Mouse (Mus musculus): Measurements from ENCODE around the gene Canx. TPM values are rescaled to one million over a fixed set of nuclear protein-coding genes. Genes with fewer than 3 reads are reported as not detected.
A peak's percentile ranks its signal among the peaks of the same experiment; 100 is the strongest.
"Not testable (repeated sequence)": the region's sequence is repeated elsewhere in the genome, so short reads cannot be mapped to it uniquely, and the experiment has no call there.

The Canx gene
- 242 and 264 TPM in 2 replicates for total RNA-seq (2015)
- 684 and 685 TPM in 2 replicates for total RNA-seq (2017)

DNA sequence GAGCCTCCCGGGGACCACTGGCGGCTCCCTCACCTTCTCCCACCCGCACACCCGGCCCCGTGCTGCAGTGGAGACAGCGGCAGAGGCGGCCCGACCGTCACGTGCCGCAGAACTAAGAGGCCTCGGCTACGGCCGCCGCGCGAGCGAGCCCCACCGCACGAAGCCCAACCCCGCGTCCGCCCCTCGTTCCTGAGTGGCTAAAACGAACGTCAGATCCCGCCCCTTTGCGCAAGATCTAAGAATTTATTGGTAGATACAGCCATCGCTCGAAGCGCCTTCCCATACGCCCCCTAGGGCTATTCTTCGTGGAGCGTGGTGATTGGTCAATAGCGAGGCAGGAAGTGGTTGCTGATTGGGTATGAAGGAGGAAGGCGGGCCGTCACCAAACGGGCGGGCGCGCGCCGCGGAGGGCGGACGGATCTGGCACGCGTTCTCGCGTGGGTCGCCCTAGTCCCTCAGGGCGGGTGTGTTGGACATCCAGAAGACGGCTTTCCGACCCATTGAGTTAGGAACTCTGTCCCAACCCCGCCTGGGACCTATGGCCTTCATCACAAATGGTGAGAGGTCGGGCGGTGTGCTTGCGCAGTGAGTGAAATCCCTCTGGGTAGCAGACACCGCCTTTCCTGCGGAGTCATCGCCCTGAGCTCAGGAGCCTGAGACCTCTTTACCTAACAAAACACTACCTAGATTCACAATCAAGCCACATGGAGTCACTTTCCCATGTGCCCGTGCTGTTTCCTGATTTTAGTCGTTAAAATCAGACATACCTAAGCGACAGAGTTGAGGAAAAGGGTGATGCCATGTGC lies at the start of gene Canx:
Gene Canx (minus strand): TSS at position 178 of the 806 bp plus-strand sequence.
- ATAC-seq (ENCODE audit: poor library complexity, severe bottlenecking) = peak; percentile 97

DNA sequence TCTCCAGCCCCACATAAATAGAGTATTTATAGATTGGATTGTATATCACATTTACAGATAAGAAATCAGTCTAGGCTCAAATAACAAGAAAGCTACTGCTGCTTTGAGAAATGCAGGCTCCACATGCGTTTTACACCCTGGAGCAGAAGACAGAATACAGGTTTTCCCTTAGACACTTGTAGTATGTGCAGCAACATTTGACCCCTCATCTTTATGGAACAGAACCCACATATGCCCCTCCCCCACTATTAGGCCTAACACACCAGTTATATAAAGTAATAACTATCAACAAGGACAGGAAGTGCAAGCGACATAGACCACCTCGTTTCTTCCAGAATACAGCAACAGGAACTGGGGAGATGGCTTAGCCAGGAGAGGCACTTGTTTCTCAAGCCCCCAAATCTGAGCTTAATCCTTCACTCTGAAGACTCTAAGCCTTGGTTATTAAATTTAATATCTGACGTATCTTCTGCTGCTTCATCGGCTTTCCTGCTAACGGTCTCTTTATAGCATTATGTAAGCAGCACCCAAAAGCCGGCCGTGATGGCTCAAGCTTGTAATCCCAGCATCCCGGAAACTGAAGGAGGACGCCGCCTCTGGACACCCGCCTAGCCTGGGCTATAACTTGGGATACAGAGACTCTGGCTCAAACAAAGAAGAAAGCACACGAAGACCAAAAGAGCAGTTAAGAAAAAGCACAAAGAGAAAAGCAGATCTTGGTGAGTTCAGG lies 49.0 kb upstream of the Canx start:
- no peak for ATAC-seq (ENCODE audit: poor library complexity, severe bottlenecking)

DNA sequence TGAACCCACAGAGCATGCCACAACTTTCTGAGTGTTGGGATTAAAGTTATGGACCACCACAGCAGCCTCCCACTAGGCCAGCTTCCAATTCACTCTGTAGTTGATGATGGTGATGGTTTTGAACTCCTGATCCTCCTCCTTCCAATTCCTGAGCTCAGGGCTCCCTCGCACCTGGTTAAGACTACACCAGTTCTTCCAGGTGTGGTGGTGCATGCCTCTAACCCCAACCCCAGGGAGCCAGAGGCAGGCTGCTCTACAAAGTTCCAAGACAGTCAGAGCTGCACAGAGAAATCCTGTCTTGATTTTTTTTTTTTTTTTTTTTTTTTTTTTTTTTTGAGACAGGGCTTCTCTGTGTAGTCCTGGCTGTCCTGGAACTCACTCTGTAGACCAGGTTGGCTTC lies 48.1 kb upstream of the Canx start:
- ATAC-seq (ENCODE audit: poor library complexity, severe bottlenecking) = no peak

DNA sequence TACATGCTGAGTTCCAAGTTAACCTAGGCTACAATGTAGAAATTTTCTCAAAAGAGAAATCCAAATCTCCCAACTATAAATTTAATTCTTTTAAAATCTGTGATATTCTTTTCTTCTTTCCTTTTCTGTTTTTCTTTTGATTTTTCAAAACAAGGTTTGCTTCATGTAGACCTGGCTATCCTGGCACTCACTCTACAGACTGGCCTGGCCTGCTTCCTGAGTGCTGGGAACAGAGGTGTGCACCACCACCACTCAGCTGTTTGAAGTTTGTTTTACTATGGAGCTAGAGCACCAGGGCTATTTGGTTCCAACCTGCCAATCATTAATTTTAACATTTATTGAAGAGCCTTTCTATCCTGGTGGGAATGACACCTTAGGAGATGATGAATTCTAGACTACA lies 47.6 kb upstream of the Canx start:
- no peak for ATAC-seq (ENCODE audit: poor library complexity, severe bottlenecking)

DNA sequence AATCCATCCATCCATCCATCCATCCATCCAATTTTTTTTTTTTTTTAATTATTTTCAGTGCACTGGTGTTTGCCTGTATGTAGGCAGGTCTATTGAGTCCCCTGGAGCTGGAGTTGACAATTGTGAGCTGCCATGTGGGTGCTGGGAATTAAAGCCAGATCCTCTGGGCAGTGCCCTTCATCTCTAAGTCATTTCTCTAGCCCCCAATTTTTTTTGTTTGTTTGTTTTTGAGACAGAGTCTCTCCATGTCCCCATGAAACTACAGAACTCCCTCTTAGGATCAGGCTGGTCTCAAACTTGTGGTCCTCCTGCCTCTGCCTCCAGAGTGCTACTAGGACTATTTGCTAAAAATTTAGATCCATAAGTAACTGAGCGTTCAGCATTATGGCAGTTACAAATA lies 46.4 kb upstream of the Canx start:
- no peak for ATAC-seq (ENCODE audit: poor library complexity, severe bottlenecking)

DNA sequence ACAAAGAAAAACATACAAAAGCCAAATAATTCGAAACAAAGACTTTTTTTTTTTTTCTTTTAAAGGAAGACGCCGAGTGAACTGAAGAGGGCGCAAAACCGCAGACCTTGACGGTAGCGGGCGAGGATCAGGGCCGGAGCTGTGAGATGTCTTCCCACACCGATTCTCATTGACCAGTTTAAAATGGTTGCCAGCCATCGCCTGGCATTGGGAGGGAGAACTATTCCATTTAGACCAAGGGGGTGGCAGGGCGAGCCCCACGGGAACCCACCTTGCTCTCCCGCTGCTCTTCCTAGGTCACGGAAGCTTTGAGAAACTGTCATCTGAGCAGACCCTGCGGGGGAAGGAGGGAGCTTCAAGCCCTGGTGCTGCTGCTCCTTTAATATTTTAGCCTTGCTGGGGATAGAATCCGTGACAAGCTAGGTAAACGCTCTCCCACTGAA lies 45.9 kb upstream of the Canx start:
- peak; percentile 71 for ATAC-seq (ENCODE audit: poor library complexity, severe bottlenecking)

GRCm38 (mm10) chr11:50370969-50371368 lies 45.5 kb upstream of the Canx start:
- no peak for ATAC-seq (ENCODE audit: poor library complexity, severe bottlenecking)

- peak; percentile 87 for ATAC-seq (ENCODE audit: poor library complexity, severe bottlenecking)
Observed at GRCm38 (mm10) chr11:50369360-50369911, 44.0 kb upstream of the Canx start.

GRCm38 (mm10) chr11:50367531-50367930 lies 42.1 kb upstream of the Canx start:
- no peak for ATAC-seq (ENCODE audit: poor library complexity, severe bottlenecking)

- no peak for ATAC-seq (ENCODE audit: poor library complexity, severe bottlenecking)
Observed at GRCm38 (mm10) chr11:50365322-50365721, 39.8 kb upstream of the Canx start.

DNA sequence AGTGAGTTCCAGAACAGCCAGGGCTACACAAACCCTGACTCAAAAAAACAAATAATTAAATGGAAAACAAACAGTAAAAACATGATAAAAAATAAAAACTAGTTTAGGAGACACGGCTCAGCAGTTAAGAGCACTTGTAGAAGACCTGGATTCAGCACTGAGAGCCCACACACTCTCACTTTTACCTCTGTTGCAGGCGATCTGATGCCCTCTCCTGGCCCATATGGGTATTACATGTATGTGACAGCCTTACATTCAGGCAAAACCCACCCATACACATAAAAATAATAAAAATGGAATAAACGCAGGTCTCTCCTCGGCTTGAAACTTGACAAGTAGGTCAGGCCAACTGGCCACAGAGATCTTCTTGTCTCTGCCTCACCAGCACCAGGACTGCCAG lies 39.1 kb upstream of the Canx start:
- ATAC-seq (ENCODE audit: poor library complexity, severe bottlenecking) = peak; percentile 75

- ATAC-seq (ENCODE audit: poor library complexity, severe bottlenecking) = not testable (repeated sequence)
Observed at GRCm38 (mm10) chr11:50361282-50361681, 35.8 kb upstream of the Canx start.

- peak; percentile 60 for ATAC-seq (ENCODE audit: poor library complexity, severe bottlenecking)
Observed at GRCm38 (mm10) chr11:50358950-50359861, 33.7 kb upstream of the Canx start.

DNA sequence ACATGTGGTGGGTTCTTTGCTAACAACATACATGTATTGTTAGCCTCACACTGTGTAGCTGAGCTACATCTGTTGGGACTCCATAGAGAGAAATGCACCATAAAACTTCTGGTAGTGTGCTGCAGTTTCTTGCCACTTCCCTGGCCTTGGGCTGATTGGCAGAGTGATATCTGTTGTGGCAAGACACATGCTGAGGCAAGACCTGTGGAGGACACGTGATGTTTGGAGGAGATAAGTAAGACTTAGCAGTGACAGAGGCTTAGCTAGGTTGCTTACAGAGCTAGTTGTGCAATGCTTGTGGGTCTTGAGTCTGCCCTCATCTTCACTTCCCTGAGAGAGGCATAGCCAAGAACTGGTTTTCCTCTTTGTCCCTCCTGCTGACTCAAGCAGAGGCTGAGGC lies 29.9 kb upstream of the Canx start:
- peak; percentile 80 for ATAC-seq (ENCODE audit: poor library complexity, severe bottlenecking)

- no peak for ATAC-seq (ENCODE audit: poor library complexity, severe bottlenecking)
Observed at GRCm38 (mm10) chr11:50354851-50355250, 29.4 kb upstream of the Canx start.

DNA sequence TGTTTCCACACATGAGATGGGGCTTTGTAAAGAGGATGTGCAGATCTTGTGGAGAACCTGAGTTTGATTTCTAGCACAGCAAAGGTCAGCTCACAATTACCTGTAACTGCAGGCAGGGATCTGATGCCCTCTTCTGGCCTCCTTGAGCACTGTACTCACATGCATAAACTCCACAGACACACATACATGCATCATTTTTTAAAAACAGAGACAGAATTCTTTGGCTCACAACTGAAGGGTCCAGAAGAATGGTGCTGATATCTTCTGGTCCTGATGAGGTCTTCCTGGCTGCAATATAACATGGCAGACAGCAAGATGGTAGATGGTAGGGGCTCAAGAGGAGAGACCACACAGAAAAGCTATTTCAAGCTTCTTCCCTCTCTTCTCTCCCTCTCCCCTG lies 28.7 kb upstream of the Canx start, which contains the start of gene Cby3:
Gene Cby3 (plus strand): TSS at position 301 of the 400 bp plus-strand sequence.
- ATAC-seq (ENCODE audit: poor library complexity, severe bottlenecking) = no peak

DNA sequence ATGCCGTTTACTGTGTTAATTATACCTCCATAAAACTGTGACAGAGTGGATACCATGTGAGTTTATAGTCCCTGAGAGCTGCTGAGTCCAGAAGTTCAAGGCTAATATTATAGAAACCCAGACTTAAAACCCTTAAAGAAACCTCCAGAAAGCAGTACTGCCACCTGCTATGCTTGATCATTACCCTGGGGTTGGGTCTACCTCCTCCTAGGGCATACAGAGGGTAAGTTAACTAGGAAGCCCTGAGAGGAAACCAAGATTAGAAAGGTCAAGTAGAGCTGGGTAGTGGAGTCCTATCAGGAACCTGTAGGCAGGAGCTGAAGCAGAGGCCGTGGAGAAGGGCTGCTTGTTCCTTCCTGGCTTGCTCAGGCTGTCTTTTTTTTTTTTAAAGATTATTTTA lies 26.7 kb upstream of the Canx start:
- no peak for ATAC-seq (ENCODE audit: poor library complexity, severe bottlenecking)

GRCm38 (mm10) chr11:50346256-50347032 lies 21.0 kb upstream of the Canx start:
- ATAC-seq (ENCODE audit: poor library complexity, severe bottlenecking) = peak; percentile 70

DNA sequence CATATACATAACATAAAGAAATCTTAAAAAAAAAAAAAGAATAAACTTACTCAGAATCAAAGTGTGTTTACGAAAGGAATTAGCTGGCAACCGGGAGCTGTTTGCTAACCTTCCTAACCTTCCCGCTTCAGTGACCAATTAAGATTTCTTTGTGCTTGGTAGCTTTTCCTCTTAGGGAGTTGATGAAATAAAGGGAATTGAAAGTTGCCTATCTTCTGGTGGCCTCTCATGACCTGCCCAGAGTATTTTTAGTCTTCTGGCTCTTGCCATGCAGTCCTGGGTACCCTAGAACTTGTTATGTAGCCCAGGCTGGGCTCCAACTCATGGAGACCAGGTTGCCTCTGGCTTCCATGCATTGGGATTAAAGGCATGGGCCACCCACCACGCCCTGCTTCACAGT lies 20.0 kb upstream of the Canx start:
- ATAC-seq (ENCODE audit: poor library complexity, severe bottlenecking) = peak; percentile 58

- ATAC-seq (ENCODE audit: poor library complexity, severe bottlenecking) = no peak
Observed at GRCm38 (mm10) chr11:50336891-50337290, 11.4 kb upstream of the Canx start.

All from megakaryocyte, adult 5-6 weeks (primary cell).